Mouse (Mus musculus) v-Abl transformed pro-B cells (cell line): ENCODE data around the gene Cat.

ENCODE experiments used
- in situ Hi-C, 2 experiments: fragments of 400-800 bp; cut with MboI; formaldehyde crosslinking; loops; one replicate each; pipeline ENCODE4 v1.15.1; 2025; ENCODE audit not compliant: unreplicated experiment in 2 of 2

Cat gene

DNA sequence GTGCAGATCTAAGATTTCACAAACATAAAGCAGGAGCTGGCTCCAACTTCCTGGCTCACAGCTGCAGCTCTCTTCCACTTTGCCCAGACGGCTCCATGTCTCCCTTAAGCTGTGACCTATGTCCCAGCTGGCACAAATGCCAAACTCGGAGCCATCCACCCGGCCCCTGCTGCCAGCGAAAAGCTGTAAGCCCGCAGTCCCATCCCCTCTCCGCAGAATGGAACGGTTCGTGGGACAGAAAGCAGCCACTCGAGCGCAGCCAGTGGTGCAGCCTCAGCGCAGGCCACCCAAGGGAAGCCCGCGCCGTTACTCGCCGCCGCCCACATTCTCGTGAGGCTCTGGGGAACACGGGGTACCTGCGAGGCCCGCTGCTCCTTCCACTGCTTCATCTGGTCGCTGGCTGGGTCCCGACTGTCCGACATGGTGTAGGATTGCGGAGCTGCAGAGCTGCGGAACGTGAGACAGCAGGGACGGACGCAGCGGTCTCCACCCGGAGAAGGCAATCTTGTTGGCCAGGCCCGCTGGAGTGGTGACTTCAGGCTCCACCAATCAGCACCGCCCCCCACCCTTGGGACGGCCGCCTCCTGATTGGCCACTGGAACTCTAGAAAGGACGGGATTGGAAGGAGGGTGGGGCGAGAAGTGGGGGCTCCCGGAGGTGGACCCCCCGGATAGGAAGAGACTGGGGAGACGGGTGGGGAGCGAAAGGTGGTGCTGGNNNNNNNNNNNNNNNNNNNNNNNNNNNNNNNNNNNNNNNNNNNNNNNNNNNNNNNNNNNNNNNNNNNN, at the start of gene Cat:
Gene Cat (minus strand): TSS at position 544 of the 785 bp plus-strand sequence.
- in situ Hi-C loops = loop anchor here (10.0 to 25.0 kb wide), 2 partner anchors 1430 to 1448 kb away; no protein-coding TSS in a partner anchor

DNA sequence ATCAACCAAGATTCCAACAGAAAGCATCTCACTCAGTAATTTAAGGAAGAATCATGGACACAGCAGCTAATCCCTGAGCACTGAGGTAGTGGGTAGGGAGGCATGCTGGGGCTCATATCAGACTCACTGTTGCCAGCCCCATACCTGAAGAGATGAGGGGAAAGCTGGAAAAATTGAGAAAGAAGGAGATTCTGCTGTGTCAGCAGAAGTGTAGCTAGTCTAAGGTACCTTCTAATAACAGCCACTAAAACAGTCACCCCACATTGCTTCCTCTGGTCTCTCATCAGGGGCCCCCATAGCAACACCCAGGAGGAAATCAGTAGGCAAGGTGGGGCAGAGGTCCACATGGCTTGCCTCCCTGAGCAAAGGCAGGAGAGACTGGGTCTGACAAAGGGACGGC, 40.6 kb upstream of the Cat start:
- in situ Hi-C loops = loop anchor here (25.0 kb wide), 2 partner anchors 438 to 1638 kb away; partner anchors contain the start of genes Commd9 (in 1 of the 2) and Prr5l (in 1 of the 2)

DNA sequence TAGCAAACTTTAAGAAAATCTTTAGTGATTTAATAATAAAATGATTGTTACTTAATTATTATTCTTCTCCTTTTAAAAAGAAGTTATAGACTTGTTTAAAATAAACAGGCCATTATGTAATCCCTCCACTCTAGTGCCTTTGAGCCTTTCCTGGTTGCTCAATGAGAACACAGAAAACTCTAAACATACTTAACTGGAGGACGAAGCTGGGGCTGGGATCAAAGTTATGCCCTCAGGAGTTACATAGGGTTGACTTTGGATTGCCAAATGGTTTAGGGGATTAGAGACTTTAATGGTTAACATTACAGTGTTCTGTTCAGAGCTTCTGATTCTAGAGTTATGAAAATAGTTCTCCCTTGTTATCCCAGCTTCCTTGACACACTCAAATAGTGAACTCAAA, 31.5 kb upstream of the Cat start:
- in situ Hi-C loops = loop anchor here in 1 of 2 experiments (25.0 kb wide), 1 partner anchor 1129 kb away; no protein-coding TSS in a partner anchor

DNA sequence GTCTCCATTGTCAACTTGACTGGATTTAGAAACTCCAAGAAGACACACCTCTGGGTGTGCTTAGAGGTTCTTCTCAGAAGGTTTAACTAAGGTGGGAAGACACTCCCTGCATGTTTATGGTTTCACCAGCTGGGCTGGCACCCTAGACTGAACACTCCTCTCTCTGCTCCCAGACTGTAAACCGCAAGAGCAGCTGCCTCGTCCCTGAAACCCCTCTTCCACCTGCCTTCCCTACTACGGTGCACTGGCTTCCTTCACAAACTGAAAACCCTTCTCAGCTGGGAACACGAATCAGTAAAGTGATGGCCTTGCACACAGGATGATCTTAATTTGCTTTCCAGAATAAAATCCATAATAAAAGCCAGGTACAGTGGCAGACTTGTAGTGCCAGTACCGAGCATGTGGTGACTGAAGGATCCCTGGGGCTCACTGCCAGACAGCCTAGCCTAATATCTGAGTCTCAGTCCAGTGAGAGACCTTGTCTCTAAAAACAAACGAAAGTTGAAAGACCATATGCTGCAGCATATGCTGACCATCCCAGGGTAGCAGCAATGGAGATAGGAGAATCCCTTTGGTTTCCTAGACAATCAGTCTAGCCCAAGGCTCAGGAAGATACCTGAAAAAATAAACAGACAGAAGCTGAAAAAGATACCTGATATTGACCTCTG, 30.7 kb upstream of the Cat start:
- in situ Hi-C loops = loop anchor here in 1 of 2 experiments (25.0 kb wide), 1 partner anchor 1128 kb away; no protein-coding TSS in a partner anchor

DNA sequence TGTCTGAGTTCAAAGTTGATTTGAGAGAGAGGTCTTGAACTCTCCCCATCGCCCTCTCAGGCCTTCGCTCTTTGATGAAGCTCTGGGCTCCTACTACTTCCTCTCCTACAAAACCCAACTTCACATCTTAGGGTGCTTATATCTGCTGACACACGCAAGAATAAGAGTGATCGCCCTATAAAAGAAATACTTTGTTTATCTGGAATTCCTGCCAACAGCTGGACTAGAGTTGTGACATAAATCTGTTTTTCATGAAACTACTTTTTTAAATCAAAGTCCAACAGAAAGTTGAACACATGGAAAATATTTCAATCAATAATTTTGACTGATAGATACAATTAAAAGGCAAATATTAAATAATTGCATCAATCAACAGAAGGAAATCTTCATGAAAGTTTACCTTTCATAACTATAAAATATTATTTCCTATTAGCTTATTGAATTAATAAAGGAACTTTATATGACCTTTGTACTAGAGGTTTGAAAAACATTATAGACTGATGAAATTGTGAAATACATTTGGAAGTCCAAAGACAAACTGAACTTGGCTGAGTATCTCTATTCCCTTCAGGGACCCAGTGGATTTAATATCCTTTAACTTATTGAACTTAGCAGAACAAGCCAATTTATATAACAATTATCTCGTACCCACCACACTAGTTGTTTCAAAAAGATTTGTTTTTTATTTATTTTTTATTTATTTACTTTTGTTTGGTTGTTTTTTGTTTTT, 27.3 kb upstream of the Cat start:
- in situ Hi-C loops = loop anchor here in 1 of 2 experiments (25.0 kb wide), 1 partner anchor 1125 kb away; no protein-coding TSS in a partner anchor

DNA sequence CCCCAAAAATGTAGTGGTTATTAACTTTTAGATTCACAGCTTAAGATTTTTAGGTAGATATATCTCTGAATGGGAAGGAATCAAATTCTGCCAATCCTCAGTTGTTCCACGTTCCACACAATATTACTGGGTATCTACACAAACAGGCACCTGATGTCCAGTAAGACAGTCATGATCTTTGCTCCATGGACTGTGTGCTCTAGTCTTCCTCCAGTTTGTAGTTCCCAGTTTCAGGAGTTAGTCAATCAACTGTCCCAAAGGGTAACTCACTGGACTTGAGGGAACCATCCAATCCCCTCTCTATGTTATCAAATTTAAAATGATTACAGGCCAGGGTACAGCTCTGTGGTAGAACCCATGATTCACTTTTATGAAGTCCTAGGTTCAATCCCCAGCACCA, 26.7 kb upstream of the Cat start:
- in situ Hi-C loops = loop anchor here in 1 of 2 experiments (25.0 kb wide), 1 partner anchor 1124 kb away; no protein-coding TSS in a partner anchor

DNA sequence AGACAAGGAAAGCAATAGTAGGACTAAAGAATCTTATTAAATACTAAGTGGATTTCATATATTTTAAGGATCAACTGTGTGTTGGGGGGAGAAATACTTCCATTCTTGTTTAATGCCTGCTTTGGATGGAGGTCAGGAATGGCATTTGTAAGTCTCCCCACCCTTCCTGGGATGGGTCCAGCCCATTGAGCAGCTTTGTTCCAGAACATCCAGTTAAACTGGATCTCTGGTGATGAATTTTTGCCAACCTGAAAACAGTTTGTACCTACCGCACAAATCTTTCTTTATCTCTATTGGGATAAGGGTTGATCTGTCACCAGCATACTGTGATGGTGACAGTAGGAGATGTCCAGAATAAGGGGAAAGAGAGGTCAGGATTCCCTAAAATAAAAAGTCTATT, 26.1 kb upstream of the Cat start:
- in situ Hi-C loops = loop anchor here in 1 of 2 experiments (25.0 kb wide), 1 partner anchor 1124 kb away; no protein-coding TSS in a partner anchor

DNA sequence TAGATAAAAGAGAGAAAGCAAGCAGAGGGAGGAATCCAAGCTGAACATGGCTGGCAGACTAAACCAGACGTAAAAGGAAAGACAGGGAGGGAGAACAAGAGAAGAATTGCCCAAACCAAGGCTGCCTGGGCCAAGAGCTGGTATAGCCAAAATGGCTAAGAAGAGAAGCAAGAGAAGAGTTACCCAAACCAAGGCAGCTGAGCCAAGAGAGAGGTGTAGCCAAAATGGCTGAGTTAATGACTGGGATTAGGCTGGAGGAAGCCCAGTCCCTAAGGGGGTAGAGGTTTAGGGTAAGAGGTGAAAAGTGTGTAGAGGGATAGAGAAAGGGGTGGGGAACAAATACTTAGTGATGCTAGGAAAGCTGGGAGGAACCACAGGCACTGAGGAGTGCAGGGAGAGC, 22.7 kb upstream of the Cat start:
- in situ Hi-C loops = loop anchor here in 1 of 2 experiments (25.0 kb wide), 1 partner anchor 1120 kb away; no protein-coding TSS in a partner anchor

DNA sequence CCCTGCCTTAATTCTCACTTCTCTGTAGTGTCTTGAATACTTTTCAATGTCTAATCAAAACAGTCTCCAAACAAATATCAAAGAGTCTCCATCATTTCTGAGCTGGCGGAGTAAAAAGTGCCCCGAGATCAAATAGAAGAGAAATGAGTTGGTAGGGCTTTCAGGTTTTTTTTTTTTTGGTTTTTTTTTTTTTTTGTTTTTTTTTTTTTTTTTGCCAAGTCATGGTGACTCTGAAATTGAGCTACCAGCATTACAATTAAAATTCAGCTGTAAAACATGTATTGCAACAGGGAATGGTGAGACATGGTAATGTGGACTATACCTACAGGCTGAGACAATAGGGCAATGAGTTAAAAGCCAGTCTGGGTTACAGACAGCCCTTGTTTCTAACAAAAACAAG, 21.0 kb upstream of the Cat start:
- in situ Hi-C loops = loop anchor here in 1 of 2 experiments (25.0 kb wide), 1 partner anchor 1119 kb away; no protein-coding TSS in a partner anchor

DNA sequence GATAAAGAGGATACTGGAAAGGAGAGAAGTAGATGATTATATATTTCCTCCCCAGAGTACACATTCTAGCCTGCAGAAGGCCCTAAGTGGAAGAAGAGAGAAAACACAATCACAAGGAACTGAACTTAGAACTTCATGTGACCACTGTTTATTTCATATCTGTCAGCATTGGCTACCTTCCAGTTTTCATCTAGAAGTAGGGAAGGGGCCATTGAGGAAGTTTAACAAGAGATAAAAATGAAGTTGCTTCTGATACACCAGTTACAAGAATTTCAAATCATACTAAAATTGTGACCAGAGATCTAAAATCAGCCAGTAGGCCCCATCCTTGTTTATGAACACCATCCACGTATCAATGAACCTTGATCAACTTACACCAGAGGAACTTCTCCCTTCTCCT, 19.5 kb upstream of the Cat start:
- in situ Hi-C loops = loop anchor here in 1 of 2 experiments (25.0 kb wide), 1 partner anchor 1117 kb away; no protein-coding TSS in a partner anchor

DNA sequence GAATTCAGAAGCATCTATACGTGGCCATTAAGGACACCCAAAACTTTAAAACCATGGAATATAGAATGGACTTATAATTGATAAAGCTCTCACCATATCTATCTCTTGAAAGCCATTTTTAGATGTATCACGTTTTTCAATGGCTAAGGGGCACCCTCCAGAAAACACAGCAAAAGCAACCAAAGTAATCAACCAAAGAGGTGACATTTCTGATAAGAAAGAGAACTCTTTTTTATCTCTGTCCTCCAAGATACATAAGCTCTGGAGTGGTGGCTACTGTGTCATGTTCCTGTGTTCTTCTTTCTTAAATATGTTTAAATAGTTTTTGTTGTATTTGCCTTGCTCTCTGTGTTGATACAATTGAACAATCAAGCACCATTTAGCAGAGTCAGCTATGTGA, 15.8 kb upstream of the Cat start:
- in situ Hi-C loops = loop anchor here in 1 of 2 experiments (25.0 kb wide), 1 partner anchor 1113 kb away; no protein-coding TSS in a partner anchor

DNA sequence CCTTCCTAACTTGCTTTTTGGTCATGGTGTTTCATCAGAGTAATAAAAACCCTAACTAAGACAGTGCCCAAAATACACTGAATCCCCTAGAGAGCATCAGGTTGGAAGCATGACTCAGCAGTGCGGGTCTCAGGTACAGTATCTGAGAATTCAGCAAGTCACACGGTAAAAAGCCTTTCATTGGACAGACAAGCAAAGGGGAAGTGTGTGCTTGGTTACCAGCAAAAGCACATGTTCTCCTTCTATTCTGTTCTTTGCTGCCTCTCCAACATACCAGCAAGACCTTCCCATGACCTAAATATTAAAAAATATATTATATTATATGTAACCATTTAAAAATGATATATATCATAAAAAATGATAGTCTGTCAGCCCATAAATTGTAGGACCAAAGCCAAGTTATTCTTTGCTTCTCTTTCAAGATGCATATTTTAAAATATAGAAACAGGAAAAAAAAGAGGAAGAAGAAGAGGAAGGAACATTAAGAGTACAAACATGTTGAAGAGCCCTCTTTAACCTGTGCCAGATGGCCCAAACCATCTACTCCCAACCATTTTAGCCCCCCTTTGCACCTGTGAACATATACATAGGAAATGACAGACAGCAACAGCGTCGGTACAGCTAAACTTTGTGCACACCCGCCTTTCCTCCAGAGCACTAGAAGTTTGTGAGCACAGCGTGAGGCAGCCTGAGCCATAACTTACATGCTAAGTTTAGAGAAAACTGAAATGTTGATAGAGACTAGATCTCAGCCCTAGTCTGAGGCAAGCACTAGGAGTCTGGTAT, 10.9 kb upstream of the Cat start:
- in situ Hi-C loops = loop anchor here (10.0 to 25.0 kb wide), 3 partner anchors 1421 to 1891 kb away; no protein-coding TSS in a partner anchor

DNA sequence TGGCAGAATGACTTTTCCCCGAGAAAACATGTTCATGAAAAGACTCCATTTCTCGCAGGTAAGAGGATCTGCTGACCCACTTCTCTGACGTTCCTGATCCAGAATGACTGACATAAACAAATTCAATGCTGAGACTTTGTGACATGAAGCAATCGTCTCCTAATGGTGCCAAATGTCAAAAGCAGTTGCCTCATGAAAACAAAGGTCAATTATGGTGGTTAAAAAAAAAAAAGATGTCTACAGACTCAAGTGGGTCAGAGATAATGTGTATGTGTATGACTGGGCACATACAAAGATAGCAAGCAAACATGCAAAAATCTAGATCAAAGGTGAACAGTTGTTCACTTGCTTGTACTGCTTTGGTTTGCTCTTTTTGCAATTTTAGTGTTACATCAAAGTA, 8.9 kb upstream of the Cat start:
- in situ Hi-C loops = loop anchor here (5.0 to 25.0 kb wide), 4 partner anchors 43 to 1889 kb away; no protein-coding TSS in a partner anchor

DNA sequence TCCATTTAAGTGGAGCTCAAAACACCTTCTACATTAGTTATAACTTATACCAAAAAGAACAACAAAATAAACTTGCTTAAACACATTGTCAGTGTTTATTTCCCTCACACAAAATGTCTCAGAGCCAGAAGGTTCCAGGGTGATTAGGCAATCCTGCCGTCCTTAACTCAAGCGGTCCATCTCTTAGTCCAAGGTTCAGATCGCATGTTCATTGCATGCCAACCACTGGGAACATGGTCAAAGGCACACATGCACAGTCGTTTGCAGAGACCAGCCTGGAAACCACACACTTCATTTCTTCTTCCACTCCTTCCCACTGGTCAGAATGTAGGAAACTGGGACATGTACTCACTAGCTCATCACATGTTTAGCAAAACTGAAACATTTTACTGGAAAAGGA, 7.6 kb upstream of the Cat start:
- in situ Hi-C loops = loop anchor here (5.0 to 25.0 kb wide), 4 partner anchors 45 to 1888 kb away; no protein-coding TSS in a partner anchor

DNA sequence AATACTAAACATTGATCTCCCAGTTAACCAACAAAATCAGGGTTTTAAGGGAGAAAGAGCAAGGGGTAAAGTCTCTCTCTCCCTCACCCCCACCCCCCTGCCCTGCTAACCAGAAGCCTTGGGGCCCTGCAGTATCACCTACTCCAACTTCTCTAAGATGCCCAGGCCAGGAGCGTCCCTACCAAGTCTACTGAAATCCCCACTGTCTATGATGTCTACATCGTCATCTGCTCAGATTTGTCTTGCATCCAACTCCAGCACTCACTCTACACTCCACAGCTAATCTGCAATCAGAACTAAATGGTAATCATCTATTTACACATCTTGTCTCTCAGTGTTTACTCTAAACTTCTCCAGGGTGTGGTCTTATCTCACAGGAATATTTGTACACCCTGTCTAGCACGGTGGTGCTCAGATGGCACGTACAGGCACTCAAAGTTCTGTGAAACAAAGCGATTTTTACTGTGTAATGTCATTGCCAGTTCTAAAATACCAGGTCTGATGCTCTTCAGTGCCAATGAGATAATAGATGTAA, 907 bp downstream of the Cat start:
- in situ Hi-C loops = loop anchor here (10.0 to 25.0 kb wide), 2 partner anchors 1429 to 1447 kb away; no protein-coding TSS in a partner anchor

DNA sequence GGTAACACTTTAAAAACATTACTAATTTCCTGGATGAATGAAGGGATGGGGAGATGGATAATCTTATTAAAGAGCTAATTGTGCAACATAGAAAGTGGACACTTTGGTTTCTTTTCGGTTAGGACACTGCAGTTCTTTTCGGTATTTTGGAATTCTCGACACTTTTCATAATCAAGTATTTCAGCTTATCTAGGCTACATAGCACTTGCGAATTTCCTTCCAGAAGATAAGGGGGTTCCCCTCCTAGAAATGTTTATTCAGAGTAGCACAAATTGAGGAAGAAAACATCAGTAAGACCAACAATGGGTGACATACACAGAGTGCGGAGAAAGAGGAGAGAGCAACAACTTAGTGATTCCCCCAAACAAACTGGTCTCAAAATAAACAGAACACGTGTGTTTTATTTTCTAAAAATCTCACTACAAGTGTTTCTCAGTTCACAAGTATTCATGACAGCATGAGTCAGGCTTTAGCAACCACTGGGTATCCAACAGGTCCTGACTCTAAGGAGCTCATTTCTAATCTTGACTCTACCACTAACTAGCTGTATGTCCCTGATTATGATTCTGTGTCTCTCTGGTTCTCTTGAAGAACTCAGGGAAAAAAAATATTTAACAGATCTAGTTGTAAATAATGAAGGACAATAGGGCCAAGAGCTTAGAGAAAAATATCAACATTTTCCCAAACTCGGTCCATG, 1.5 kb downstream of the Cat start:
- in situ Hi-C loops = loop anchor here (10.0 to 25.0 kb wide), 2 partner anchors 1429 to 1446 kb away; no protein-coding TSS in a partner anchor

DNA sequence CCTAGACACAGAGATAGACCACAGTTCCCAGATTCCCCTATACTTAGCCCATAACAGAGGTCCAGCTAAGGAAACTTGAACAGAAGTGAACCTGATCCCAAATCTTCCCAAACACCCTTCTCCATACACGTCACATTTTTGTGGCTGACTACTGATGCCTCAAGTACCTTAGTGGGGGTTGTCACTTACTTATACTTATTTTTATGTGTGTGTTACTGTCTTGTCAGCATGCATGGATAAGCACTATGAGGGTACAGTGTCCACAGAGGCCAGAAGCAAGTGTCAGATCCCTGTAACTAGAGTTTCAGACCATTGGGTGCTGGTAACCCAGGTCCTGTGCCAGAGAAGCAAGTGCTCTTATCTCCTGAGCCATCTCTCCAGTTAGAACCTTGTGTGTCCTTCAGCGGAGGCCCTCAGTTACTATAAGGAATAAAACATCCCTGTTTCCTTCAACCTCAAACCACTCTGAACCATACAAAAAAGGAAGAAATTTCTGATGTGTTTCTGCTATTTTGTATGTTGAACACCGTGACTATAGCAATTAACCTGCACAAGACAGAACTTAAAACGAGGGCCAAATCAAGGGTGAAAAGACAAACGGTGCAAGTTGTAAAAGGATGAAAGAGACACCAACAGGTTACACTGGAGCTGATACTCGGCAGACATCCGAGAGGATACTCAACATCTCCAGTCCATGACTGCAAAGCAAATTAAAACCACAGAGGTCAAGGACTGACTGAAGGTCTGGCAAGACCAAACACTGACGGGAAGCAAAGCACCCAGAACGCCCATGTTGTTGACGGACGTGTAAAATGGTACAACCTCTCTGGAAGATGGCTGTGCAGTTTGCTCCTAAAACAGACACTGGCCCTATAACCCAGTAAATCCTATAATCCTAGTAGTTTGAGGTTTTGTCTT, 3.4 kb downstream of the Cat start:
- in situ Hi-C loops = loop anchor here (10.0 to 25.0 kb wide), 2 partner anchors 1427 to 1444 kb away; no protein-coding TSS in a partner anchor
